Mouse (Mus musculus): ENCODE data around the gene Smpd2. TPM values are rescaled to one million over a fixed set of nuclear protein-coding genes. Genes with fewer than 3 reads are reported as not detected.
A peak's percentile ranks its signal among the peaks of the same experiment; 100 is the strongest.

Smpd2 gene
- 11.4 and 11.8 TPM in 2 replicates for polyA plus RNA-seq (2015; fragmentation: Nextera tagmentation; extraction: Ambion mirVana)

- peaks cover 39% of the 10 kb centered on the region for H3K27me3 ChIP-seq
- ATAC-seq (ENCODE audit: insufficient read depth) = peak; percentile 80
- H3K4me2 ChIP-seq = peak within 1 kb of the TSS; percentile 99
- H3K4me3 ChIP-seq (replicated peaks) = peak within 1 kb of the TSS; percentile 65
- H3K27ac ChIP-seq (replicated peaks) = no peak within 1 kb of the TSS; the same call in none of the 2 replicates
- H3K36me3 ChIP-seq (replicated peaks) = 0 out of 2 replicates have a peak, but pooled peaks cover 17% of the 10 kb centered on the region
- no peaks in the 10 kb centered on the region for H3K9me3 ChIP-seq (replicated peaks)
- H3K4me1 ChIP-seq (replicated peaks) = peaks cover 24% of the 10 kb centered on the region
- H3K9ac ChIP-seq = peak within 1 kb of the TSS; percentile 55
- WGBS (ENCODE audit: insufficient replicate concordance) = under 1% methylated on average over 50 of the region's 50 CpGs
Measured at GRCm38 (mm10) chr10:41489708-41490517, at the start of gene Smpd2, which contains the start of gene Ppil6. Gene Smpd2, minus strand, starts transcription at chr10:41490369. Gene Ppil6, plus strand, starts transcription at chr10:41490439.

- no peak overlapping the region for H3K4me2 ChIP-seq
- no peak overlapping the region for H3K4me3 ChIP-seq (replicated peaks)
- no peak overlapping the region for H3K9ac ChIP-seq
- H3K36me3 ChIP-seq (replicated peaks) = 0 out of 2 replicates have a peak, but pooled peaks cover 6% of the 10 kb centered on the region
- no peaks in the 10 kb centered on the region for H3K4me1 ChIP-seq (replicated peaks)
- no peak overlapping the region for H3K27ac ChIP-seq (replicated peaks)
- H3K9me3 ChIP-seq (replicated peaks) = no peaks in the 10 kb centered on the region
- H3K27me3 ChIP-seq = no peaks in the 10 kb centered on the region
- no peak for ATAC-seq (ENCODE audit: insufficient read depth)
- WGBS (ENCODE audit: insufficient replicate concordance) = 69% methylated on average over 4 of the region's 4 CpGs
Measured at GRCm38 (mm10) chr10:41538986-41539385, 48.8 kb upstream of the Smpd2 start.

- Histone ChIP-seq H3K9me3 (replicated peaks) (no peaks in the 10 kb centered on the region), H3K4me3 (replicated peaks) (no peak overlapping the region), H3K27ac (replicated peaks) (no peak overlapping the region), H3K9ac (no peak overlapping the region), H3K4me1 (replicated peaks) (no peaks in the 10 kb centered on the region), H3K4me2 (no peak overlapping the region), H3K36me3 (replicated peaks) (peaks cover 14% of the 10 kb centered on the region), H3K27me3 (no peaks in the 10 kb centered on the region)
- 54% methylated on average over 3 of the region's 3 CpGs for WGBS (ENCODE audit: insufficient replicate concordance)
- no peak for ATAC-seq (ENCODE audit: insufficient read depth)
Measured at GRCm38 (mm10) chr10:41537983-41538330, 47.8 kb upstream of the Smpd2 start.

- Histone ChIP-seq H3K9ac (no peak overlapping the region), H3K4me1 (replicated peaks) (no peaks in the 10 kb centered on the region), H3K4me3 (replicated peaks) (no peak overlapping the region), H3K36me3 (replicated peaks) (peaks cover 19% of the 10 kb centered on the region), H3K27ac (replicated peaks) (no peak overlapping the region), H3K4me2 (no peak overlapping the region), H3K9me3 (replicated peaks) (no peaks in the 10 kb centered on the region), H3K27me3 (no peaks in the 10 kb centered on the region)
- ATAC-seq (ENCODE audit: insufficient read depth) = no peak
- 73% methylated on average over 4 of the region's 4 CpGs for WGBS (ENCODE audit: insufficient replicate concordance)
Measured at GRCm38 (mm10) chr10:41537226-41537982, 47.2 kb upstream of the Smpd2 start.

- no peak overlapping the region for H3K4me2 ChIP-seq
- no peak overlapping the region for H3K27ac ChIP-seq (replicated peaks)
- H3K4me1 ChIP-seq (replicated peaks) = no peaks in the 10 kb centered on the region
- H3K9ac ChIP-seq = no peak overlapping the region
- H3K27me3 ChIP-seq = no peaks in the 10 kb centered on the region
- 65% methylated on average over 1 of the region's 1 CpGs for WGBS (ENCODE audit: insufficient replicate concordance)
- no peaks in the 10 kb centered on the region for H3K9me3 ChIP-seq (replicated peaks)
- peaks cover 20% of the 10 kb centered on the region for H3K36me3 ChIP-seq (replicated peaks)
- no peak for ATAC-seq (ENCODE audit: insufficient read depth)
- H3K4me3 ChIP-seq (replicated peaks) = no peak overlapping the region
Measured at GRCm38 (mm10) chr10:41536714-41537113, 46.5 kb upstream of the Smpd2 start.

- H3K27me3 ChIP-seq = no peaks in the 10 kb centered on the region
- ATAC-seq (ENCODE audit: insufficient read depth) = no peak
- H3K4me2 ChIP-seq = no peak overlapping the region
- no peak overlapping the region for H3K27ac ChIP-seq (replicated peaks)
- H3K9me3 ChIP-seq (replicated peaks) = no peaks in the 10 kb centered on the region
- whole genome bisulfite sequencing (ENCODE audit: insufficient replicate concordance) = 72% methylated on average over 2 of the region's 2 CpGs
- no peak overlapping the region for H3K4me3 ChIP-seq (replicated peaks)
- no peak overlapping the region for H3K9ac ChIP-seq
- H3K4me1 ChIP-seq (replicated peaks) = no peaks in the 10 kb centered on the region
- H3K36me3 ChIP-seq (replicated peaks) = peaks cover 26% of the 10 kb centered on the region
Measured at GRCm38 (mm10) chr10:41535991-41536390, 45.8 kb upstream of the Smpd2 start.

GRCm38 (mm10) chr10:41529972-41530371, 39.8 kb upstream of the Smpd2 start:
- WGBS (ENCODE audit: insufficient replicate concordance) = 80% methylated on average over 5 of the region's 5 CpGs
- H3K4me3 ChIP-seq (replicated peaks) = no peak overlapping the region
- H3K9me3 ChIP-seq (replicated peaks) = no peaks in the 10 kb centered on the region
- peaks cover 57% of the 10 kb centered on the region for H3K36me3 ChIP-seq (replicated peaks)
- H3K9ac ChIP-seq = no peak overlapping the region
- no peak overlapping the region for H3K4me2 ChIP-seq
- no peak for ATAC-seq (ENCODE audit: insufficient read depth)
- H3K4me1 ChIP-seq (replicated peaks) = 0 out of 2 replicates have a peak, but pooled peaks cover 4% of the 10 kb centered on the region
- no peaks in the 10 kb centered on the region for H3K27me3 ChIP-seq
- H3K27ac ChIP-seq (replicated peaks) = no peak overlapping the region

GRCm38 (mm10) chr10:41525696-41526095, 35.5 kb upstream of the Smpd2 start:
- WGBS (ENCODE audit: insufficient replicate concordance) = 30% methylated on average over 1 of the region's 1 CpGs
- H3K4me2 ChIP-seq = no peak overlapping the region
- H3K27me3 ChIP-seq = no peaks in the 10 kb centered on the region
- no peak for ATAC-seq (ENCODE audit: insufficient read depth)
- no peaks in the 10 kb centered on the region for H3K9me3 ChIP-seq (replicated peaks)
- H3K4me3 ChIP-seq (replicated peaks) = no peak overlapping the region
- peaks cover 48% of the 10 kb centered on the region for H3K36me3 ChIP-seq (replicated peaks)
- H3K4me1 ChIP-seq (replicated peaks) = peaks cover 23% of the 10 kb centered on the region
- no peak overlapping the region for H3K9ac ChIP-seq
- H3K27ac ChIP-seq (replicated peaks) = no peak overlapping the region

- H3K27ac ChIP-seq (replicated peaks) = no peak overlapping the region; the same call in 1 of the 2 replicates
- H3K27me3 ChIP-seq = no peaks in the 10 kb centered on the region
- no peaks in the 10 kb centered on the region for H3K9me3 ChIP-seq (replicated peaks)
- no peak for ATAC-seq (ENCODE audit: insufficient read depth)
- peaks cover 29% of the 10 kb centered on the region for H3K4me1 ChIP-seq (replicated peaks)
- H3K9ac ChIP-seq = no peak overlapping the region
- H3K4me3 ChIP-seq (replicated peaks) = no peak overlapping the region
- peaks cover 32% of the 10 kb centered on the region for H3K36me3 ChIP-seq (replicated peaks)
- WGBS (ENCODE audit: insufficient replicate concordance) = 65% methylated on average over 3 of the region's 3 CpGs
- H3K4me2 ChIP-seq = 0 out of 2 replicates have a peak overlapping the region, but pooled peaks have one; percentile 11
Measured at GRCm38 (mm10) chr10:41523386-41523785, 33.2 kb upstream of the Smpd2 start.

GRCm38 (mm10) chr10:41520410-41520673, 30.2 kb upstream of the Smpd2 start:
- Histone ChIP-seq H3K4me2 (peak overlapping the region; percentile 83), H3K4me3 (replicated peaks) (peak overlapping the region; percentile 99), H3K27me3 (no peaks in the 10 kb centered on the region), H3K9me3 (replicated peaks) (no peaks in the 10 kb centered on the region), H3K36me3 (replicated peaks) (peaks cover 14% of the 10 kb centered on the region), H3K9ac (peak overlapping the region; percentile 98), H3K4me1 (replicated peaks) (peaks cover 34% of the 10 kb centered on the region), H3K27ac (replicated peaks) (peak overlapping the region; percentile 93)
- 3% methylated on average over 5 of the region's 5 CpGs for WGBS (ENCODE audit: insufficient replicate concordance)
- no peak for ATAC-seq (ENCODE audit: insufficient read depth)

- WGBS (ENCODE audit: insufficient replicate concordance) = under 1% methylated on average over 65 of the region's 65 CpGs
Measured at GRCm38 (mm10) chr10:41519640-41520409, 29.7 kb upstream of the Smpd2 start.

More at GRCm38 (mm10) chr10:41519640-41520409, 29.7 kb upstream of the Smpd2 start:
- H3K9me3 ChIP-seq (replicated peaks) = no peaks in the 10 kb centered on the region
- H3K4me3 ChIP-seq (replicated peaks) = peak overlapping the region; percentile 99
- ATAC-seq (ENCODE audit: insufficient read depth) = peak; percentile 38
- no peaks in the 10 kb centered on the region for H3K27me3 ChIP-seq
- H3K4me1 ChIP-seq (replicated peaks) = peaks cover 32% of the 10 kb centered on the region
- H3K27ac ChIP-seq (replicated peaks) = peak overlapping the region; percentile 93
- peak overlapping the region; percentile 83 for H3K4me2 ChIP-seq
- peaks cover 13% of the 10 kb centered on the region for H3K36me3 ChIP-seq (replicated peaks)
- H3K9ac ChIP-seq = peak overlapping the region; percentile 98

Data from liver, embryonic 15.5 days (tissue).